Mouse (Mus musculus) cerebellum, adult 11-12 months (tissue): ENCODE measurements around the gene Cldn5.

Experiments used
- DNase-seq: peaks from one replicate; pipeline ENCODE4 v3.0.0; 2022

Gene Cldn5

DNA sequence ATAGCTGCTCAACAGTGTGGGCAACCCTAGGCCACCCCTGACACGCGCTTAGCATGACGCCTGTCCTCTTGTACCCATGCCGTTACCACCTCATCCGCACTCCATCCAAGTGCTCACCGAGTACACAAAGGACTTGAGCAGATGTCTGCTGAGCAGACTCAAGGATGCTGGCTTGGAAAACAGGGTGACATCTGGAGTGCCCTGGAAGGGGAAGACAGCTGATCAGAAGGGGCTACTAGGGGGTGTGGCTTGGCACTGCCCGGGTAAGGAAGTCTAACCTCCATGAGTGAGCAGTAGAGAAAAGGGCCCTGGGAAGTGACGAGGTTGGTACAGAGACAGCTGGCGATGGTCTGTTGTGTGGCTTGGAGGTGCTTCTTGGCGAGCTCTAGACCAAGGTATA is 10.0 kb downstream of the Cldn5 start:
- no peak for DNase-seq

DNA sequence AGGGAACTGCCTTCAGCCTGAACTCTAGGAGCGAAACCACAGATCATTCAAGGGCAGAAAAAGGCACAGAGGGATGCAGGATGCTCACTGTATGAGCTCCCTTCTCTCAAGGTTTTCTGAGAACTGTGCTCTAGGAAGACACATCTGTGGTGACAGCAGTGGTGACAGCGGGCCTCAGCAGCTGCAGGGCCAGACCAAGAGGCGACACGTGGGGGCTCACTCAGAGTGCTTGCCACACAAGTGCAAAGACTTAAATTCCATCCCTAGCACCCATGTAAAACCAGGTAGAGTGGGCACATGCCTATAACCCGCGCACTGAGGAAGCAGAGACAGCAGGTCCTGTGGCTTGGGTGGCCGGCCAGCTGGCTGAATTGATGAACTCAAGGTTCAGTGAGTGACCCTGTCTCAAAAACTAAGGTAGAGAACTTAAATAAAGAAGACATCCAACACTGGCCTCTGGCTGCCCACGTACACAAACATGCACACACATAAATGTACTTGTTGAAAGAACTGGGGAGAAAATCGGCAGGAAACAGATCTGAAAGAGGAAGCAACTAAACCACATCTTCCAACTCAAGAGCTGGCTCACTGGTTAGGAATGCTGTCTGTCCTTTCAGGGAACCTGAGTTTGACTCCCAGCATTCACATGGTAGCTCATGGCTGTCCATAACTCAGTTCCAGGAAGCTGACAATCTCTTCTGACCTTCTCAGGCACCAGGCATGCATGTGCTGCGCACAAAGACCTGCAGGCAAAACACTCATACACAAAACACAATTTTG is 12.2 kb downstream of the Cldn5 start:
- DNase-seq: no peak

DNA sequence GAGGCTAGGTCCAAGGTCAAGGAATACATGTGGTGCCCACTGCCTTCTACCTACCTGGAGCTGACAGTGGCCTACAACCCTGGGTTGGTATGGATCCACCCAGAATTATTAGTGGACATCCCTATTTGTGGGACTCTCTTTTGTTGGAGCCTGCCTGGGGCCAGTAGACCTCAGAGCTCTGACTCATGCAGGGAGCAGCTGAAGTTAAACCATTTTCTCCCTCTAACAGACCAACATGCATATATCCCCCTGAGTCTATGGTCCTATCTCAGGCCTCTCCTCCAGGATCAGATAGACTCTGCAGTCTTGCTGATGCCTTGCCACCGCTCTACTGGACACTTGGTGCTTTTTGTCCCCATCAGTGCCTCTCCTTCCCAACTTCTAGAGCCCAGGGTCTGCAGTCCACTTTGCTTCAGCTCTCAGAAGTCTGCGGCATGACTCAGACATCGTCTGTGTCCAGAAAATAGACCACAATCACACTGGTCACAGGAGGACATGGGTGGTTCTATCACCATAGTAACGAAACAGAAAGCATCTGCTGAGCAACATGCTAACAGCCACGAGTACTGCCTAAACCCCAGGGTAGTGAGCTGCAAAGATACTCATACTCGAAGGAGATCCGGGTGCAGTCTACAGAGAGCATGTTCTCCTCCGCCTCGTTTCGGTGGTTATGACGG is 18.7 kb downstream of the Cldn5 start:
- no peak for DNase-seq

DNA sequence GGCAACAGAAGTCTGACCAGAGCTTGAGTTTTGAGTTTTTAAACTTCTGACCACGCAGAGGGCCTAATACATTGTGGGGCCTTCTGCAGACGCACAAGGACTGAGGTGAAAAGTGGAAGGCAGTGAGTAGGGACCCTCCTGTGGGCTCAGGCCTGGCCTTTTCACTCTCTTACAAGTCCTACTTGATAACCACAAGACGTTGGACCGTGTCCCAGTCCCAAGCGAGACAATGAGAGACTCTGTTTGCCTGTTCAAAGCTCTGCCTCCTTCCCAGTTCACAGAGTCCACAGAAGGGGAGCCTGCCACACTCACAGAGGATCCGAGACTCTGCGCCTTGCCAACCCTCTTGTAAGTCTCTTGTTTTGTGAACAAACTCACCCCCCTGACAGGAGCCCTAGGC is 20.0 kb downstream of the Cldn5 start:
- DNase-seq: no peak

DNA sequence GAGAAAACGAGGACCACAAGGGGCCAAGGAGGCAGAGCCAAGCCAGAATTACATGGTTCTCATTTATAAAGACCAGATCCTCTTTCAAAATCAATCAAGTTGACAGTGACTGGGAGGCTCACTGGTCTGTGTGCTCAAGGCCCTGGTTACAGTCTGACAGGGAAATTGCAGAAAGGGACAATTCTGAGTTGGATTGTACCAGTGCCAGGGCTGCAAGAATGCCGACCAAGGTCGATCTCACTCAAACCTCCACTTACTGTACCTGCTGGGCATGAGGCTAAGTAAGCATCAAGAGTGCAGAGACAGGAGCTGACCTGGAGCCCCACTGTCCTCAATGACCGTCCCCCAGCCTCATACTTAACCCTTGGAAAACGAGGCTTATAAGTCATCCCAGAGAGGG is 21.5 kb downstream of the Cldn5 start:
- no peak for DNase-seq

DNA sequence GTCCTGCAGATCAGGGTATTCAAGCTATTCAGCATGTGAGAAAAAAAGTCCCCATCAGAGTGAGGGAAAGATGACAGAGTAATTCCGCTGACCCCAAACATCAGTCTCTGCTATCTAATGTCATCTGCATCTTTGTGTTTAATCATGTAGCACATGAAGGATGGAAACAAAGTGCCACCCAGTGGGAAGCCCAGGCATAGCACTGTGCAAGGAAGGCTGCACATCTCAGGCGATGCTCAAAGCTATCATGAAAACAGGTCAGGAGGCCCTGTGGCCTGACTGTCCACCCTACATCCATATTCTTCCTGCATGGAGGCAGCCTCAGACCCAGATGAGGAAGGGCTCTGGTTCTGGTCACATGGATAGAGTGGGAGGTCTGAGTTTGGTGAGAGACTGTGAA is 22.2 kb downstream of the Cldn5 start:
- DNase-seq: no peak

DNA sequence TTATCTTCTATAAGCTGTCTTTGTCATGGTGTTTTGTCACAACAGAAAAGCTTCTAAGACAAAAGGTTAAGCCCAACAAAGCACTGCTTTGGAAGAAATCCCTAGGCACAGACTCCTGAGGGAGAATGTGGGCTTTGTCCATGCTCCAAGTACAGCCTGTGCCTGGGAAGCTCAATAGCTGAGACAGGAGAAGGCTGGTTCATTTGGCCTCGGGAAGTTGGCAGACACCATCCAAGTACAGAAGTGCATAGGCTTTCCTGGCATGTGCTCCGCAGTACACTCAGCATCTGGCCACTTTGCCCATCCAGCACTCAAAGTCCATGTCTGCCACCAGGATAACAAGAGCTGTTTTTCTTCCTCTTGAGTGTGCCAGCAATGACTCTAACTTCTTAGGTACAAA is 29.1 kb downstream of the Cldn5 start:
- DNase-seq: no peak

DNA sequence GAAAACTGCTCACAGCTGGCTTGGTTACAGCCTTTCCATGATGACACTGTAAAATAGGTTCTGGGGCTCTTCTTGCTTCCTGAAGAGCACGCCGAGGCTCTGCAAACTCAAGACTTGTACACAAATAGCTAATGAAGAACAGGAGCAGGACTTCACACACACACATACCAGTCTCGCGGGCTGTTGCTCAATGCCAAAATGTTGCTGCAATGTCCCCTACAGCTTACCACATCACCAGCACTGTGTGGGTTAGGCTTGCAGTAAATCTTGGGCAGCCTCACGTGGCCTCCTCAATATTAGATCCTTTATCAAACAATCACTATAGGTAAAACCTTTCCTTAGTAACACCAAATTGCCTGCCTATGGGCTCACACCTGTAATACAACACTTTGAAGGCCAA is 32.4 kb downstream of the Cldn5 start:
- DNase-seq: no peak

DNA sequence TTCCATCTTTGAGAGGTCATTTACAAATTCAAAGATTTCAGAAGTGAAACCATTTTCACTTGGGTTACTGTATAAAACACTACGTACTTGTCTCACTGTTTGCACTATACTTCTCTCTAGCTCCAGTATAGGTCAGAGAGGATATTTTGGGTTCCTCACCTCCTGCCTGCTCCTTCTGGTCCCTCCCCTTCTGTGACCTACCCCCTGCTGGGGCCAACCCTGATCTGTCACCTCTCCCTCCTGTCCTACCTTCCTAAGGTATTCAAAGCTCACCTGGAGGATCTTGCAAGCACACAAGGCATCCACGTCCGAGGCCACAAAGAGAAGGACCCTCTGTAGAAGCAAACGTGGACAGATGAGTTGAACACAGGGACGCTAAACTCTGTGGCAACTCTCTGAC is 34.4 kb downstream of the Cldn5 start:
- DNase-seq: no peak

DNA sequence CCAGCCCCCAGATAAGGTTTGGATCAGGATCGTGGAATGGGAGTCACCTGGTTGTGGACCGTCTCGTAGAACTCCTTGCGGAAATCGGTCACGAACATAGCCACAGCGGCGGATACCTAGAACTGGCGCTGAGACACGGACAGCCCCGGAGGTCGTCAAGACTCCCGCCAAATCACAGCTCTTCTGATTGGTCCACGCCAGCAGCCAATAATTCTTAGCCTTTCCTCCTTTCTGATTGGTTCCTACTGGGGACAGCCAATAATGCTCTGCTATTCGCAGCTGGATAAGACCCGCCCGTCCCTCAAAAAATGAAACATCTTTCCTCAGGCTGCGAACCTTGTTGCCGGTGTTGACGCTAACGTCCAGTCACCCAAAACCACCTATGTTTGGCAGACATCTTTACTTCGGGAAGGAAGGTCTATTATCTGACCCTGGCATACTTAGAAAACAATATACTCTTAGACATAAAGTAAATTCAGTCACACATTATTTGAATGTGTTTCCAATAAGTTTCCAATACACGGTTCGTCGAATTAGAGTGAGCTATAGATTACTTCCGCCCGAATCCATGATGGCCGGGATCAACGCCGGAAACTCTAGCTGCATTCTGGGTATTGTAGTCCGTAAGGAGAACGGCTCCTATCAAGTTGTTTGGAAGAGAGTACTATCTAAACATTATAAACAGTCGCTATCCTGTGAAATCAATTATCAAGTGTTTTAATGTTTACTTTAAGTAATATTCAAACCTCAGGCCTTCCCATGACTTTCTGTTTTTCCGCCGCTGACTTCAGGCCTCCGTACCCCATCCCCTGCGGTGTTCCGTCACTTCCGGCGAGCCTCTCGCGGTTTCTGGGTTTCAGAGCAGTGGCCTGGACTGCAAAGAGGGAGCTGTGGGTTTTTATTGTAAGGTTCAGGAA is 35.1 kb downstream of the Cldn5 start, which contains the start of the genes Ufd1 and Cdc45:
Gene Ufd1 (plus strand): TSS at position 312 of the 917 bp plus-strand sequence.
Gene Cdc45 (minus strand): TSS at position 520 of the 917 bp plus-strand sequence.
- DNase-seq: peak; percentile 88

DNA sequence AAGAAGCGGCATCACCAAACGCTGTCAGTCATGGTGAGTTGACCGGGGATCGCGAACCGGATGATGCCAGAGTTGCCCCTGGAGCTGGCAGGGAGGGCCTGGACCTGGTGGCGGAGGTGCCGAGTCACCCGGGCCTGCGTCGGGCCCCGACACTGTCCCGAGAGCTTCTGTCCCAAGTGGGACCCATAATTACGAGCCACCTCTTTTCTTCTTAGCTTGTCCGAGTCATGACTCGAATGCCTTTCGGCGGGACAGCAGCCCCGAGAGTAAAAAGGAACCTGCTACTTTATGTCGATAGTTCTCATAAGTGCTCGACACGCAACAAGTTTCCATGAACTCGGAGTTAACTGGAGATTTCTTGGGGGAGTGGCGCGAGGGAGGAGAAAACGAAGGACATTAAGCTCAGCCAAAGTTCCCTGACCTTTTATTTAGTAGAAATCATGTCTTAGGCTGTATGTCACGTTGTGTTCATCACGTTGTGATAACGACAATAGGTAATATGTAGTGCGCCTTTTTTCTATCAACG is 35.8 kb downstream of the Cldn5 start:
- no peak for DNase-seq

DNA sequence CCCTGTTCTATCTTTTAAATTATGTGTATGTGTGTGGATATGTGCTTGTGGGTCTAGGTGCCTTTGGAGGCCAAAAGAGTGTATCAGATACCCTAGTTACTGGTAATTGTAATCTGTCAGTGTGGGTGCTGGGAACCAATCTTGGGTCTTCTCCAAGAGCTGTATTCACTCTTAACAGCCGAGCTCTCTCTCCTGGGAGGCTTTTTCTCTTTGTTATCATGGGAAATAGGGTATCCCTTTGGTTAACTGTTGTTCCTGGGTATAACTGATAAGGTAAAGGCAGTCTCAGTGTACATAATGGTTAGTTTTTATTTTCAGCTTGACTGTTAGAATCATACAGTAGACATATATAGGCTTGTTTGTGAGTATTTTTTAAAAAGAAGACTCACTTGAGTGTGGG is 45.7 kb downstream of the Cldn5 start:
- no peak for DNase-seq

DNA sequence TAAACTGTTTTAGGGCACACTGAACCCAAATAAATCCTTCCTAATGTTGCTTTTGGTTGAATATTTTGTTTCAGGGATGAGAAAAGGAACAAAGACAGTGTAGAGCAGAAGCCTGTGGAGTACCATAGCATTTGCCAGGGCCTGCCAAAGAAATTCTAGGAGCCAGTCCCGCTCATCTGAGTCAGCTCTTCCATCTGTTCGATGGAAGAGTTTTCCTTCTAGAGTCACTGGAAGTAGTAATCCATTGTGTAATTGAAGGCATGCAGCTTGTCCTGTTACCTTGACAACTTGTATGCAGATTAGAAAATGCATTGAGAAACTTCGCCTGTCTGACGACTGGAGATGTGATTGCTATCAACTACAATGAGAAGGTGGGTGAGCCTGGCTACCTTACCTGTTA is 46.3 kb downstream of the Cldn5 start:
- no peak for DNase-seq
